Mouse (Mus musculus) thymus, adult 2 months (tissue): ENCODE results near the gene Sec31b. TPM values are rescaled to one million over a fixed set of nuclear protein-coding genes. Genes with fewer than 3 reads are reported as not detected.

Source experiments
- DNase-seq: peaks from one replicate; pipeline ENCODE4 v3.0.0; 2021
- H3K27ac ChIP-seq: fragments of 200-500 bp; 2 replicates; pipeline ENCODE4 v1.5.1; 2012; ENCODE audit warnings: low read length, control low read depth; ENCODE audit not compliant: control insufficient read depth, insufficient read depth
- H3K27me3 ChIP-seq: fragments of 200-500 bp; 2 replicates; pipeline ENCODE4 v1.6.1; 2012; ENCODE audit warnings: mild to moderate bottlenecking, low read length, moderate library complexity, mixed read lengths; ENCODE audit not compliant: control insufficient read depth, insufficient read depth
- H3K36me3 ChIP-seq: fragments of 200-500 bp; 2 replicates; pipeline ENCODE4 v1.6.1; 2012; ENCODE audit warnings: mild to moderate bottlenecking, low read length, moderate library complexity; ENCODE audit not compliant: control insufficient read depth, insufficient read depth
- H3K4me1 ChIP-seq: fragments of 200-500 bp; replicated peaks from 2 replicates; pipeline ENCODE4 v1.6.1; 2012; ENCODE audit warnings: low read length; ENCODE audit not compliant: control insufficient read depth, insufficient read depth
- H3K4me3 ChIP-seq: fragments of 200-500 bp; 2 replicates; pipeline ENCODE4 v1.5.1; 2012; ENCODE audit warnings: mild to moderate bottlenecking, low read length, control low read depth, moderate library complexity; ENCODE audit not compliant: control insufficient read depth, insufficient read depth
- CTCF ChIP-seq: fragments of 200-500 bp; IDR thresholded peaks from 2 replicates; pipeline ENCODE4 v1.5.1; 2012; ENCODE audit warnings: mild to moderate bottlenecking, control low read depth, low read length, moderate library complexity, borderline replicate concordance; ENCODE audit not compliant: control insufficient read depth, poor library complexity, insufficient read depth; ENCODE audit errors: extremely low read depth
- POLR2A ChIP-seq: fragments of 200-500 bp; IDR thresholded peaks from 2 replicates; pipeline ENCODE4 v1.6.1; 2012; ENCODE audit warnings: mild to moderate bottlenecking, low read length, control low read depth, moderate library complexity; ENCODE audit not compliant: control insufficient read depth, poor library complexity, insufficient read depth; ENCODE audit errors: extremely low read depth
- WGBS: fragments of 180-500 bp; shearing (Covaris S2); methylation state at CpG from one replicate; pipeline ENCODE4 v1.1.7; 2018; 5-methylcytosine and 5-hydroxymethylcytosine counted together
- polyA plus RNA-seq: library from polyadenylated mRNA; depleted of rRNA; stranded (reverse); fragments of >200 nt; gene quantifications from 2 replicates; pipeline ENCODE4 v1.2.3, GENCODE M21; 2012; rRNA removed

The Sec31b gene
- polyA plus RNA-seq, 1 experiment: 18.8 TPM

- no peak for DNase-seq
- no peaks in the 10 kb centered on the region; the same call in 1 of the 2 replicates for H3K27me3 ChIP-seq
- TF ChIP-seq CTCF: no peak
- TF ChIP-seq POLR2A: no peak
- no peaks in the 10 kb centered on the region for H3K36me3 ChIP-seq
- 78% methylated on average over 10 of the region's 10 CpGs for WGBS
- H3K4me1 ChIP-seq: no peaks in the 10 kb centered on the region
- H3K4me3 ChIP-seq: no peak overlapping the region
- H3K27ac ChIP-seq: no peak overlapping the region
Observed at GRCm38 (mm10) chr19:44496941-44497340, 48.7 kb downstream of the Sec31b start.

- no peak overlapping the region for H3K27ac ChIP-seq
- TF ChIP-seq POLR2A: no peak
- no peak for TF ChIP-seq CTCF
- H3K4me1 ChIP-seq: no peaks in the 10 kb centered on the region
- H3K27me3 ChIP-seq: no peaks in the 10 kb centered on the region; the same call in 1 of the 2 replicates
- 17% methylated on average over 8 of the region's 8 CpGs for WGBS
- no peak for DNase-seq
- H3K36me3 ChIP-seq: no peaks in the 10 kb centered on the region
- no peak overlapping the region for H3K4me3 ChIP-seq
Observed at GRCm38 (mm10) chr19:44496511-44496910, 49.2 kb downstream of the Sec31b start.

- Histone ChIP-seq H3K4me1 (no peaks in the 10 kb centered on the region), H3K4me3 (no peak within 1 kb of the TSS), H3K27me3 (no peaks in the 10 kb centered on the region; the same call in 1 of the 2 replicates), H3K36me3 (no peaks in the 10 kb centered on the region), H3K27ac (no peak within 1 kb of the TSS)
- DNase-seq: no peak
- no peak for TF ChIP-seq CTCF
- no peak for TF ChIP-seq POLR2A
- WGBS: 72% methylated on average over 8 of the region's 8 CpGs
Observed at GRCm38 (mm10) chr19:44493128-44493527, 52.5 kb downstream of the Sec31b start, which contains the start of gene Wnt8b. Wnt8b (plus strand) TSS chr19:44493472.

- Histone ChIP-seq H3K27ac (no peak overlapping the region), H3K4me3 (no peak overlapping the region), H3K27me3 (no peaks in the 10 kb centered on the region), H3K4me1 (no peaks in the 10 kb centered on the region), H3K36me3 (no peaks in the 10 kb centered on the region)
- TF ChIP-seq POLR2A (no peak), CTCF (peak; percentile 93)
- DNase-seq: peak; percentile 79
- WGBS: 8% methylated on average over 8 of the region's 8 CpGs
Observed at GRCm38 (mm10) chr19:44487266-44487665, 58.4 kb downstream of the Sec31b start.

- Histone ChIP-seq H3K4me1 (no peaks in the 10 kb centered on the region), H3K4me3 (no peak overlapping the region), H3K27ac (no peak overlapping the region), H3K36me3 (no peaks in the 10 kb centered on the region), H3K27me3 (no peaks in the 10 kb centered on the region)
- peak; percentile 13 for DNase-seq
- TF ChIP-seq CTCF (no peak), POLR2A (no peak)
- WGBS: 57% methylated on average over 3 of the region's 3 CpGs
Observed at GRCm38 (mm10) chr19:44476541-44476940, 69.1 kb downstream of the Sec31b start.

- Histone ChIP-seq H3K4me1 (no peaks in the 10 kb centered on the region), H3K36me3 (no peaks in the 10 kb centered on the region), H3K27me3 (no peaks in the 10 kb centered on the region), H3K27ac (no peak overlapping the region), H3K4me3 (no peak overlapping the region)
- 93% methylated on average over 6 of the region's 6 CpGs for WGBS
- TF ChIP-seq CTCF (no peak), POLR2A (no peak)
- no peak for DNase-seq
Observed at GRCm38 (mm10) chr19:44475268-44475667, 70.4 kb downstream of the Sec31b start.

GRCm38 (mm10) chr19:44474158-44474557, 71.5 kb downstream of the Sec31b start:
- H3K4me1 ChIP-seq: no peaks in the 10 kb centered on the region
- TF ChIP-seq CTCF (peak; percentile 98), POLR2A (no peak)
- no peak overlapping the region for H3K27ac ChIP-seq
- no peak overlapping the region for H3K4me3 ChIP-seq
- no peaks in the 10 kb centered on the region for H3K36me3 ChIP-seq
- 6% methylated on average over 10 of the region's 10 CpGs for WGBS
- peak; percentile 83 for DNase-seq
- no peaks in the 10 kb centered on the region for H3K27me3 ChIP-seq

Other genes starting within 250 kb of the Sec31b start
- gene Scd4, start 212.8 kb downstream of the Sec31b start, polyA plus RNA-seq: 2.2 and 2.7 TPM in 2 replicates
- 776 and 1,634 TPM in 2 replicates for gene Scd1, start 138.0 kb downstream of the Sec31b start, polyA plus RNA-seq
- 6.1 and 6.6 TPM in 2 replicates for gene Wnt8b, start 52.4 kb downstream of the Sec31b start, polyA plus RNA-seq
- 6.6 TPM in 1 of 2 replicates, not detected in the other for gene Gm20538, start 7.0 kb upstream of the Sec31b start, polyA plus RNA-seq
- 480 and 627 TPM in 2 replicates for gene Ndufb8, start 9.6 kb upstream of the Sec31b start, polyA plus RNA-seq
- gene Hif1an, start 17.0 kb upstream of the Sec31b start, polyA plus RNA-seq: 31.5 and 36.1 TPM in 2 replicates
- gene Pax2, start 210.2 kb upstream of the Sec31b start, polyA plus RNA-seq: 0.10 and 0.12 TPM in 2 replicates